Mouse (Mus musculus): Measurements from ENCODE around the gene Hils1. TPM values are rescaled to one million over a fixed set of nuclear protein-coding genes. Genes with fewer than 3 reads are reported as not detected.

The Hils1 gene
- total and polyA plus RNA-seq, 3 experiments = not detected

GRCm38 (mm10) chr11:94990749-94991577 is 23.6 kb downstream of the Hils1 start, which contains the start of gene Ppp1r9b:
TSS of gene Ppp1r9b (plus strand) at chr11:94991035.
- Histone ChIP-seq H3K27me3 (ENCODE audit: control insufficient read depth in 1 of 2, insufficient read depth in 2 of 2, low read length in 2 of 2) (no peaks in the 10 kb centered on the region), H3K4me3 (ENCODE audit: control insufficient read depth in 1 of 2, insufficient read depth in 1 of 2, low read depth in 2 of 2, low read length in 2 of 2) (peak within 1 kb of the TSS; percentile 79 to 87), H3K36me3 (ENCODE audit: control insufficient read depth in 1 of 2, insufficient read depth in 2 of 2, low read length in 2 of 2) (peaks cover 0 to 33% of the 10 kb centered on the region in 2 experiments; a peak in 2 of 4 replicates), H3K4me1 (ENCODE audit: control insufficient read depth in 1 of 2, insufficient read depth in 2 of 2, low read length in 2 of 2) (peaks cover 26 to 50% of the 10 kb centered on the region in 2 experiments), H3K79me2 (ENCODE audit: control insufficient read depth, insufficient read depth, low read length, poor library complexity) (peaks cover 62% of the 10 kb centered on the region), H3K9me3 (replicated peaks; ENCODE audit: insufficient read depth, low read length) (no peaks in the 10 kb centered on the region), H3K9ac (ENCODE audit: control insufficient read depth, low read depth, low read length, poor library complexity, severe bottlenecking) (peak within 1 kb of the TSS; percentile 97), H3K27ac (ENCODE audit: control insufficient read depth, low read depth, low read length) (peak within 1 kb of the TSS; percentile 86)
- peak; percentile 93 for DNase-seq (ENCODE audit: low read depth, low spot score)
- TF ChIP-seq MYB (IDR thresholded peaks at IDR 0.05; ENCODE audit: low read depth, low read length) (0 out of 2 replicates have a peak, but pooled peaks have one; percentile 38), HCFC1 (IDR thresholded peaks at IDR 0.05; ENCODE audit: low read depth, low read length) (peak; percentile 82), RCOR1 (IDR thresholded peaks at IDR 0.05; ENCODE audit: low read depth, low read length) (0 out of 2 replicates have a peak, but pooled peaks have one; percentile 37), TBP (IDR thresholded peaks at IDR 0.05; ENCODE audit: low read depth, low read length) (peak; percentile 80; the same call in 1 of the 2 replicates), ELF1 (IDR thresholded peaks at IDR 0.05; ENCODE audit: low read depth, low read length) (peak; percentile 83), SMC3 (IDR thresholded peaks at IDR 0.05; ENCODE audit: low read depth, low read length) (peak; percentile 10; the same call in 1 of the 2 replicates), UBTF (IDR thresholded peaks at IDR 0.05; ENCODE audit: borderline replicate concordance, insufficient read depth, low read depth, low read length) (peak; percentile 78; the same call in 1 of the 2 replicates), ETS1 (IDR thresholded peaks at IDR 0.05; ENCODE audit: low read depth, low read length) (peak; percentile 72), BHLHE40 (IDR thresholded peaks at IDR 0.05; ENCODE audit: borderline replicate concordance, low read depth, low read length) (no peak), GABPA (IDR thresholded peaks at IDR 0.05; ENCODE audit: low read depth, low read length) (no peak), MAFK (IDR thresholded peaks at IDR 0.05; ENCODE audit: borderline replicate concordance, low read depth, low read length) (no peak), E2F4 (IDR thresholded peaks at IDR 0.05; ENCODE audit: borderline replicate concordance, low read depth, low read length) (no peak), CTCF (IDR thresholded peaks at IDR 0.05 in 2 of 3, conservative IDR thresholded peaks at IDR 0.05 in 1 of 3; ENCODE audit: control insufficient read depth in 1 of 3, insufficient read depth in 1 of 3, low read depth in 2 of 3, low read length in 3 of 3, poor library complexity in 1 of 3, severe bottlenecking in 1 of 3) (peak; percentile 43 to 61 (median 49); a peak in 5 of 6 replicates), NELFE (IDR thresholded peaks at IDR 0.05; ENCODE audit: low read depth, low read length) (peak; percentile 87), ZMIZ1 (IDR thresholded peaks at IDR 0.05; ENCODE audit: low read depth, low read length) (peak; percentile 96), JUND (IDR thresholded peaks at IDR 0.05; ENCODE audit: low read depth, low read length) (no peak), POLR2A (IDR thresholded peaks at IDR 0.05; ENCODE audit: control insufficient read depth in 1 of 2, insufficient read depth in 1 of 2, low read depth in 1 of 2, low read length in 2 of 2, poor library complexity in 1 of 2) (peak; percentile 36 to 85; a peak in 2 of 4 replicates), POLR2AphosphoS2 (IDR thresholded peaks at IDR 0.05; ENCODE audit: low read length) (peak; percentile 91), MAZ (IDR thresholded peaks at IDR 0.05; ENCODE audit: low read depth, low read length) (peak; percentile 97), MYC (IDR thresholded peaks at IDR 0.05; ENCODE audit: low read depth, low read length) (0 out of 2 replicates have a peak, but pooled peaks have one; percentile 6), TCF12 (IDR thresholded peaks at IDR 0.05; ENCODE audit: low read depth, low read length) (peak; percentile 83), KAT2A (conservative IDR thresholded peaks at IDR 0.05; ENCODE audit: low read depth, low read length) (peak; percentile 53; the same call in 1 of the 2 replicates), ZC3H11A (IDR thresholded peaks at IDR 0.05; ENCODE audit: low read depth, low read length) (no peak), TAL1 (IDR thresholded peaks at IDR 0.05; ENCODE audit: low read length) (no peak), USF1 (IDR thresholded peaks at IDR 0.05; ENCODE audit: low read depth, low read length) (peak; percentile 27; the same call in 1 of the 2 replicates), NRF1 (IDR thresholded peaks at IDR 0.05; ENCODE audit: insufficient read depth, low read depth, low read length, poor library complexity, severe bottlenecking) (0 out of 2 replicates have a peak, but pooled peaks have one; percentile 6), MXI1 (IDR thresholded peaks at IDR 0.05; ENCODE audit: low read depth, low read length) (peak; percentile 79), CHD2 (IDR thresholded peaks at IDR 0.05; ENCODE audit: low read length) (no peak), EP300 (IDR thresholded peaks at IDR 0.05; ENCODE audit: low read depth in 1 of 2, low read length in 2 of 2) (peak in 1 of 2 experiments; percentile 45; a peak in 3 of 4 replicates), POLR2AphosphoS5 (IDR thresholded peaks at IDR 0.05; ENCODE audit: borderline replicate concordance, low read depth, low read length) (no peak), CHD1 (IDR thresholded peaks at IDR 0.05; ENCODE audit: low read depth, low read length) (peak; percentile 88; the same call in 1 of the 2 replicates), ZNF384 (IDR thresholded peaks at IDR 0.05; ENCODE audit: low read depth, low read length) (peak; percentile 80), GATA1 (IDR thresholded peaks at IDR 0.05; ENCODE audit: low read depth, low read length) (no peak), USF2 (IDR thresholded peaks at IDR 0.05; ENCODE audit: borderline replicate concordance in 1 of 2, insufficient read depth in 1 of 2, low read depth in 1 of 2, low read length in 2 of 2) (no peak)
